ENCODE assay signal across 7 mouse cellular contexts in genomic region chr7:126282683-126282990, GRCm38 (mm10). TPM values are rescaled to one million over a fixed set of nuclear protein-coding genes. Genes with fewer than 3 reads are reported as not detected.
A peak's percentile ranks its signal among the peaks of the same experiment; 100 is the strongest.
DNase-seq lines count a peak whose midpoint lies in the region; ATAC-seq and TF ChIP-seq lines count a peak whose summit lies in the region.
"Not testable (repeated sequence)": the region's sequence is repeated elsewhere in the genome, so short reads cannot be mapped to it uniquely, and the experiment has no call there.

No protein-coding gene starts in this region.

- not testable (repeated sequence) for TF ChIP-seq CTCF in gastrocnemius, adult 2 months (IDR thresholded peaks at IDR 0.05); kidney, adult 2 months (conservative IDR thresholded peaks at IDR 0.05; ENCODE audit: insufficient read depth, insufficient read length, low read depth, low read length); layer of hippocampus, adult 2 months (conservative IDR thresholded peaks at IDR 0.05); olfactory bulb, adult 2 months (IDR thresholded peaks at IDR 0.05; ENCODE audit: insufficient read depth, low read depth, low read length)

- peak; percentile 14; the same call in 1 of the 2 replicates for ATAC-seq in megakaryocyte progenitor cell, adult 5-6 weeks (replicated peaks; ENCODE audit: poor library complexity)

- H3K27ac ChIP-seq in gastrocnemius, adult 2 months: peak overlapping the region; percentile 38; the same call in 1 of the 2 replicates
- H3K27ac ChIP-seq in kidney, adult 2 months (ENCODE audit: insufficient read depth, low read depth, low read length): 0 out of 2 replicates have a peak overlapping the region, but pooled peaks have one; percentile 21
- H3K27ac ChIP-seq in layer of hippocampus, adult 2 months: peak overlapping the region; percentile 32; the same call in 1 of the 2 replicates
- H3K27ac ChIP-seq in olfactory bulb, adult 2 months (ENCODE audit: insufficient read depth, low read depth, low read length): peak overlapping the region; percentile 49

- intact Hi-C loops in gastrocnemius, adult 2 months (cut with DNase I): not testable (repeated sequence)

- H3K36me3 ChIP-seq in kidney, adult 2 months (ENCODE audit: control insufficient read depth, insufficient read depth, low read length): not testable (repeated sequence)

- 56% methylated on average over 8 of the region's 8 CpGs for WGBS in kidney, adult 2 months
- 74% methylated on average over 8 of the region's 8 CpGs for WGBS in olfactory bulb, adult 2 months

- not testable (repeated sequence) for H3K4me3 ChIP-seq in gastrocnemius, adult 2 months; kidney, adult 2 months (ENCODE audit: insufficient read depth, low read depth, low read length); layer of hippocampus, adult 2 months; olfactory bulb, adult 2 months (ENCODE audit: insufficient read depth, low read depth, low read length)

- TF ChIP-seq POLR2A in kidney, adult 2 months (IDR thresholded peaks at IDR 0.05; ENCODE audit: low read depth, low read length); olfactory bulb, adult 2 months (IDR thresholded peaks at IDR 0.05; ENCODE audit: insufficient read depth, low read depth, low read length): not testable (repeated sequence)

- DNase-seq in CD4-positive, CD25-positive, alpha-beta regulatory T cell, adult 2 months (ENCODE audit: low read depth, low spot score): peak; percentile 34
- peak; percentile 24 for DNase-seq in NIH3T3 (ENCODE audit: low read depth)
- not testable (repeated sequence) for DNase-seq in gastrocnemius, adult 2 months; layer of hippocampus, adult 2 months (ENCODE audit: low spot score in 2 of 2)
- DNase-seq in kidney, adult 2 months: peak; percentile 54

- H3K4me1 ChIP-seq in kidney, adult 2 months (ENCODE audit: control insufficient read depth, insufficient read depth, low read length): peaks cover 41% of the 10 kb centered on the region
- H3K4me1 ChIP-seq in olfactory bulb, adult 2 months (ENCODE audit: control insufficient read depth, insufficient read depth, low read length): peaks cover 44% of the 10 kb centered on the region

- not testable (repeated sequence) for H3K27me3 ChIP-seq in kidney, adult 2 months (replicated peaks; ENCODE audit: control insufficient read depth, insufficient read depth, low read length)

RNA-seq across cellular contexts. Expression of gene Sbk1, which starts 10.2 kb away (rescaled TPM):
- total RNA-seq in gastrocnemius, adult 2 months (2021): 10 to 100 TPM; 13.6 to 21.9 TPM
- polyA plus RNA-seq in kidney, adult 2 months (2012; rRNA removed): 29.2 and 31.5 TPM in 2 replicates
- 10 to 100 TPM; 71.9 to 73.3 TPM for total RNA-seq in layer of hippocampus, adult 2 months (2021)
- total RNA-seq in megakaryocyte progenitor cell, adult 5-6 weeks (2015): 0.95 and 1.7 TPM in 2 replicates
- total RNA-seq in megakaryocyte progenitor cell, adult 5-6 weeks (2017): 1.5 and 2.0 TPM in 2 replicates
- not detected in 2 replicates for polyA plus RNA-seq in olfactory bulb, adult 2 months (2012; ENCODE audit: insufficient read depth, insufficient read length, low replicate concordance, missing spikeins)

Comparison
In these comparisons a context has a peak if more than half of its experiments do, and no peak if none do; other contexts are left out.
1. RNA of gene Sbk1, which starts 10.2 kb away (total RNA-seq): 71.9 to 73.3 TPM in layer of hippocampus, adult 2 months and 13.6 to 21.9 TPM in gastrocnemius, adult 2 months; 0.95 to 2.0 TPM in megakaryocyte progenitor cell, adult 5-6 weeks; every median in the first group is over 4 times any median in the second.
2. Peak in every context shown above with its lines, with median percentiles within 50 percentile points of each other: H3K27ac ChIP-seq.